Mouse (Mus musculus) midbrain, embryonic 10.5 days (tissue): ENCODE measurements at regions not wholly inside any gene's neighbourhood (a gene's known extent, or its start where the extent isn't known, plus 50 kb on each side); places are given as distances from the start of the nearest gene placed in this dataset.
A peak's percentile ranks its signal among the peaks of the same experiment; 100 is the strongest.

Experiments
- DNase-seq: peaks from one replicate; pipeline ENCODE4 v3.0.0-alpha.2; 2017; ENCODE audit warnings: low spot score
- H3K27ac ChIP-seq: fragments of 300-500 bp; sonication (generic); replicated peaks from 2 replicates; pipeline ENCODE4 v1.5.1; 2016; ENCODE audit warnings: mild to moderate bottlenecking
- H3K27me3 ChIP-seq: fragments of 300-500 bp; sonication (generic); 2 replicates; pipeline ENCODE4 v1.6.1; 2016; ENCODE audit warnings: low read depth, mild to moderate bottlenecking; ENCODE audit not compliant: poor library complexity, severe bottlenecking
- H3K36me3 ChIP-seq: fragments of 300-500 bp; sonication (generic); 2 replicates; pipeline ENCODE4 v1.6.1; 2016; ENCODE audit warnings: mild to moderate bottlenecking, moderate library complexity
- H3K4me1 ChIP-seq: fragments of 300-500 bp; sonication (generic); 2 replicates; pipeline ENCODE4 v1.6.1; 2016
- H3K4me3 ChIP-seq: fragments of 300-500 bp; sonication (generic); 2 replicates; pipeline ENCODE4 v1.5.1; 2016; ENCODE audit warnings: mild to moderate bottlenecking, moderate library complexity
- H3K9me3 ChIP-seq: fragments of 300-500 bp; sonication (generic); replicated peaks from 2 replicates; pipeline ENCODE4 v1.6.1; 2016; ENCODE audit warnings: mild to moderate bottlenecking
- WGBS: fragments of 180-500 bp; shearing (Covaris S2); methylation state at CpG from one replicate; pipeline ENCODE4 v1.1.7; 2016; 5-methylcytosine and 5-hydroxymethylcytosine counted together

DNA sequence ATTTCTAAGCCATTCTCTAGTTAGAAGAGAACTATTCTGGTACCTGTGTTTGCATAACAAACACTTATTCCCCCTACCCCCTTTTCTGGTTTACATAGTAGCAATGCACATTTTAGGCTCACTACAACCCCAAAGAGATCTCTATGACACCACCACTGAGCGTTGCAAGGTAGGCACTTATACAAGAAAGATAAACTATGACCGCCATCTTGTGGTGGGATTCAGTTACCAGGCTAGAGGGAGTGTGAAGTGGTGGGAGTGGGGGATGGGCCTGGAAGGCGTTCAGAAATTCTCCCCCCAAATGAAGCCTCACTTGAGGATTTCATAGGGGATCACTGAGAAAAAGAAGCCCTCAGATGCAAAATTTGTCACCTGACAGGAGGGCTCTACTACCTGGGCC lies 64.4 kb upstream of the Fst start:
- Histone ChIP-seq H3K4me3 (no peak overlapping the region), H3K36me3 (no peaks in the 10 kb centered on the region), H3K27ac (no peak overlapping the region), H3K9me3 (no peaks in the 10 kb centered on the region), H3K27me3 (no peaks in the 10 kb centered on the region), H3K4me1 (peaks cover 8% of the 10 kb centered on the region)
- peak; percentile 31 for DNase-seq
- 30% methylated on average over 3 of the region's 3 CpGs for WGBS

- H3K4me3 ChIP-seq = 0 out of 2 replicates have a peak overlapping the region, but pooled peaks have one; percentile 4
- DNase-seq = no peak
- no peaks in the 10 kb centered on the region for H3K9me3 ChIP-seq
- no peaks in the 10 kb centered on the region for H3K27me3 ChIP-seq
- no peaks in the 10 kb centered on the region for H3K36me3 ChIP-seq
- 34% methylated on average over 9 of the region's 9 CpGs for WGBS
- peaks cover 22% of the 10 kb centered on the region for H3K4me1 ChIP-seq
- H3K27ac ChIP-seq = no peak overlapping the region
Observed at GRCm38 (mm10) chr13:114526856-114527255, 68.1 kb upstream of the Fst start.

DNA sequence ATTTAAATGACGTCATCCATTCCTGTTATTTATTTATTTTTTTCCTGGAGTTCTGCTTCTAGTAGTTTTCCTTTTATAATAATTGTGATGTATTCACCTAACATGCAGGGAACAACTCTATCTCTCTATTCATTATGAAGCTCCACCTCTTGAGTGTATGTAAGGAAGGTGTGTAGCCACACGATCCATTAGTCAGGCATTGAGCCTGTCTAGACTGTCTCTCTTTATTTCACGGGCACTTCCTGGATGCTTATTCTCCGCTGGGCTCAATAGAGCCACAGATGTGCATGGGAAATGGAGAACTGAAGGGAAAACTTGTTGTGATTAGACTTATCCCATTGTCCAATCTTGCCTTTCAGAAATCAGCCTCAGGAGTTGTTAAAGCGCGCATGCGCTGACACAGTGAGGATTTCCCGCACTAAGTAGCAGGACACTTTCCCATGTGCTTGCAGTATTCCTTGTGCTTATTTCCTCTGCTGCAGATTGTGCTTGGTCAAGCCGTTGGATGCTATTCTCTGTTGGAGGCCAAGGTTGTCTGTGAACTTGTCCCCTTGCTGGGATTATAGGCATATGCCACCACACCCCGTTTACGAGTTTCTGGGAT lies 71.5 kb upstream of the Fst start:
- no peaks in the 10 kb centered on the region for H3K9me3 ChIP-seq
- no peak overlapping the region for H3K4me3 ChIP-seq
- no peak for DNase-seq
- no peaks in the 10 kb centered on the region for H3K36me3 ChIP-seq
- no peaks in the 10 kb centered on the region for H3K27me3 ChIP-seq
- H3K27ac ChIP-seq = no peak overlapping the region
- 78% methylated on average over 11 of the region's 11 CpGs for WGBS
- H3K4me1 ChIP-seq = peaks cover 35% of the 10 kb centered on the region

DNA sequence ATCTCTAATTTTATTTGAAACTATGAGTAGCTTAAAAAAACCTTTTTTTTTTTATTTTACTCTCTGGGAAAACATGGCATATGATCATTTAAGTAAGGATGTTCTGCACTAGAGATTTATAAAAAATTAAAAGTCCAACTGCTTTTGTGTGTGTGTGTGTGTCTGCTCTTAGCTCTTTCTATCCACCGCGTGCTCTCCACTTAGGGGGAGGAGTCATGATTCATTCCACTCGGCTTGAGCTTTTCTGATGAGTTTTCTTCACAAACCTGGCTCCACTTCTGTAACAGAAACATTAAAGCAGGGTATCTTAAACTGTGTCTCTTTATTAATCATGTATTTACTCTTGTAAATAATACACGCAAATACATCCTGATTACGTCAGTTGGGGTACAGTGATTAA lies 73.0 kb upstream of the Fst start:
- H3K36me3 ChIP-seq = no peaks in the 10 kb centered on the region
- no peaks in the 10 kb centered on the region for H3K9me3 ChIP-seq
- H3K27me3 ChIP-seq = no peaks in the 10 kb centered on the region
- 52% methylated on average over 5 of the region's 5 CpGs for WGBS
- H3K4me1 ChIP-seq = peaks cover 34% of the 10 kb centered on the region
- no peak for DNase-seq
- peak overlapping the region; percentile 64 for H3K27ac ChIP-seq
- H3K4me3 ChIP-seq = no peak overlapping the region

DNA sequence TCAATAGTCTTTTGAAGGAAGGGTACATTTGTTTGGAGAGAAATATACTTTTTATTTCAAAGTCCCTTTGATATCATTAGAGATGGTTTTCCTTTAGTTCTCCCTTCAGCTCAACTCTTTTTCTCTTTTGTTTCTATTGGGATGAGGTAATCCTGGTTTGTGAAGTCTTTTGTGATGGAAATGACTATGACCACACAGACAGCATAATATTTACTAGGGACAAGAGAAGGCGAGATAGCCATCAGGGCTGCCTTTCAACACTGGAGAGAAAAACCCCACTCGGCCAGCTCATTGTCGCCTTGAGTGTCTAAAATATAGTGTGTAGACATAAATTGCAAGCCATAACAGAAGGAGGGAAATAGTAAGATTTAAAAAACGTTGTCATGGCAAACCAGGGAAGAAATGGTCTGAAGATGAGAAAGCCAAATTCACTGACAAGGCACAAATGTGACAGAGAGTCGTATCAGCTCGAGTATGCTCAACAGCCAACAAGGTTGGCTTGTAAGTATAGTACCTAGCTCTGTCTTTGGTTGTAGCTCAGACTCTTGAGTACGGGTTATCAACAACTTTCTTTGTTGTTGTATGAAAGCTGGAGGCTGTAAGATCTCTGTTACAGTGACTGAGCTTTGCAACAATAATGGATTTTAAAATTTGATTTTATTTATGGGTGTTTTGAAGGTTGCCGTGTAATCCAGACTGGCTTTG lies 73.8 kb upstream of the Fst start:
- no peaks in the 10 kb centered on the region for H3K27me3 ChIP-seq
- peaks cover 27% of the 10 kb centered on the region for H3K4me1 ChIP-seq
- WGBS = 52% methylated on average over 8 of the region's 8 CpGs
- peak overlapping the region; percentile 64 for H3K27ac ChIP-seq
- no peaks in the 10 kb centered on the region for H3K9me3 ChIP-seq
- DNase-seq = no peak
- no peaks in the 10 kb centered on the region for H3K36me3 ChIP-seq
- no peak overlapping the region for H3K4me3 ChIP-seq

- H3K9me3 ChIP-seq = no peaks in the 10 kb centered on the region
- peaks cover 27% of the 10 kb centered on the region for H3K4me1 ChIP-seq
- no peak overlapping the region for H3K4me3 ChIP-seq
- no peak overlapping the region for H3K27ac ChIP-seq
- no peaks in the 10 kb centered on the region for H3K36me3 ChIP-seq
- no peak for DNase-seq
- 68% methylated on average over 3 of the region's 3 CpGs for WGBS
- no peaks in the 10 kb centered on the region for H3K27me3 ChIP-seq
Observed at GRCm38 (mm10) chr13:114534591-114534990, 75.8 kb upstream of the Fst start.

GRCm38 (mm10) chr13:114535721-114536120 lies 77.0 kb upstream of the Fst start:
- DNase-seq = no peak
- Histone ChIP-seq H3K36me3 (no peaks in the 10 kb centered on the region), H3K4me1 (peaks cover 21% of the 10 kb centered on the region), H3K27ac (no peak overlapping the region), H3K4me3 (no peak overlapping the region), H3K9me3 (no peaks in the 10 kb centered on the region), H3K27me3 (no peaks in the 10 kb centered on the region)
- 100% methylated on average over 1 of the region's 1 CpGs for WGBS

- Histone ChIP-seq H3K4me1 (no peaks in the 10 kb centered on the region), H3K27me3 (no peaks in the 10 kb centered on the region), H3K27ac (no peak overlapping the region), H3K36me3 (no peaks in the 10 kb centered on the region), H3K4me3 (no peak overlapping the region), H3K9me3 (no peaks in the 10 kb centered on the region)
- DNase-seq = no peak
- WGBS = 80% methylated on average over 3 of the region's 3 CpGs
Observed at GRCm38 (mm10) chr13:114571731-114572130, 113.0 kb upstream of the Fst start.

DNA sequence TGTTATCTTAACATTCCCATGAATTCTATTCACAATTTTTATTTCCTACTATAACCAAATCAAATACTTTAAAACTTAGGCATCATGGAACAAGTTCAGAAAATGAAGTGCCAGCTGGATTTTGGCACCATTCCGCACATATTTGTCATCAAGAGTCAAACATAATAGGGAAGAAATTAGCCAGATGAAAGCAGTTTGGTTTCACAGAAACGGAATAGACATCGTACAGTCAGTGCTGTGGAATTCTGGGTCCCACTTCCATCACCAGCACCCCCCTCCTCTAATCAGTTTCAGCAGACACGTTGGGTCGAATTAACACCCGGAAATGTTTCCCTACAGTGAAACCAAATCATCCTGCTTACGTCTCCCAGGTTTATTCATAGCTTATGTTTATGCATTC lies 125.8 kb upstream of the Fst start:
- Histone ChIP-seq H3K9me3 (no peaks in the 10 kb centered on the region), H3K4me1 (no peaks in the 10 kb centered on the region), H3K27ac (no peak overlapping the region), H3K36me3 (no peaks in the 10 kb centered on the region), H3K4me3 (no peak overlapping the region), H3K27me3 (no peaks in the 10 kb centered on the region)
- DNase-seq = no peak
- 85% methylated on average over 7 of the region's 7 CpGs for WGBS

GRCm38 (mm10) chr13:114587621-114588020 lies 128.9 kb upstream of the Fst start:
- no peak for DNase-seq
- Histone ChIP-seq H3K4me1 (no peaks in the 10 kb centered on the region), H3K36me3 (no peaks in the 10 kb centered on the region), H3K27me3 (no peaks in the 10 kb centered on the region), H3K27ac (no peak overlapping the region), H3K9me3 (no peaks in the 10 kb centered on the region), H3K4me3 (no peak overlapping the region)
- 90% methylated on average over 2 of the region's 2 CpGs for WGBS

DNA sequence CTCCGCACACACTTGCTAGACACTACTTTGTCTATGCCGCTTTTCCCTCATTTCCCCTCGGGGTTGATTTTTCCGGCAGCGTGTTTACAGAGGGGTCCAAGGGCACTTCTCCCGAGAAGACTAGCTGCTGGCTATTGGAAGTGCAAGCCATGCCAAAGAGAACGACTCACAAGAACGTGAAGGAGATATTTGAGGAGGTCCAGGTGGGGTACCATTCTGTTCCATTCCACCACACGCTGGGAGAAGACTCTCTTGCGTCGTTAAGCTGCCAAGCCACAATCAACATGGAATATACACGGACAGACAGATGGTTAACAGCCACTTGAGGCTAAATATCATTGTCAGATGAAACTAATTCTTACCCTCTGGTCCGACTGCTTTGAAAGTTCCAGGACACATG lies 144.6 kb upstream of the Fst start:
- no peak for DNase-seq
- Histone ChIP-seq H3K27me3 (no peaks in the 10 kb centered on the region), H3K4me1 (no peaks in the 10 kb centered on the region), H3K36me3 (no peaks in the 10 kb centered on the region), H3K9me3 (no peaks in the 10 kb centered on the region), H3K4me3 (no peak overlapping the region), H3K27ac (no peak overlapping the region)
- WGBS = 91% methylated on average over 13 of the region's 13 CpGs

GRCm38 (mm10) chr13:114604037-114604694 lies 145.4 kb upstream of the Fst start:
- WGBS = 90% methylated on average over 11 of the region's 11 CpGs
- no peak for DNase-seq

DNA sequence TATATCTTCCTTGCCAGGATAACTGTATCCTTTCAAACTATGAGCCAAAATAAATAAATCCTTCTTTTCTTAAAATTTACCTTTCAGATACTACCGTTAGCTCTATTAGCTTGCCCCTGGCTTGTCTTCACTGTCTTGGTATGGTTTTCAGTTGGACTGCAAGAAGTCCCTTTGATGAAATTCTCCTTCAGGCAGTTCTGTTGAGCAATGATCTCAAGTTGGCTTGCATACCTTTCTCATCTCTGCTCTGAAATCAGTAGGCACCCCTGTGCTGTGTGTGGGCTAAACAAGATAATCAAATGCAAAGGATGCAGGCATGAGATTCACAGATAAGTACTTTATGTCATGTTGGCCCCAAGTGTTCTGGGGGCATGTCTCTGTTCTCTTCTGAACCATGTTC lies 155.2 kb upstream of the Fst start:
- H3K27ac ChIP-seq = no peak overlapping the region
- H3K36me3 ChIP-seq = no peaks in the 10 kb centered on the region
- H3K4me3 ChIP-seq = no peak overlapping the region
- H3K4me1 ChIP-seq = no peaks in the 10 kb centered on the region
- no peaks in the 10 kb centered on the region for H3K27me3 ChIP-seq
- DNase-seq = no peak
- 97% methylated on average over 1 of the region's 1 CpGs for WGBS
- H3K9me3 ChIP-seq = no peaks in the 10 kb centered on the region

More at GRCm38 (mm10) chr13:114604037-114604694, 145.4 kb upstream of the Fst start:
- H3K4me3 ChIP-seq = no peak overlapping the region
- H3K36me3 ChIP-seq = no peaks in the 10 kb centered on the region
- no peaks in the 10 kb centered on the region for H3K9me3 ChIP-seq
- H3K27ac ChIP-seq = no peak overlapping the region
- H3K4me1 ChIP-seq = no peaks in the 10 kb centered on the region
- H3K27me3 ChIP-seq = no peaks in the 10 kb centered on the region
